8 mouse cellular contexts compared by ENCODE assay signal in the genomic region with DNA sequence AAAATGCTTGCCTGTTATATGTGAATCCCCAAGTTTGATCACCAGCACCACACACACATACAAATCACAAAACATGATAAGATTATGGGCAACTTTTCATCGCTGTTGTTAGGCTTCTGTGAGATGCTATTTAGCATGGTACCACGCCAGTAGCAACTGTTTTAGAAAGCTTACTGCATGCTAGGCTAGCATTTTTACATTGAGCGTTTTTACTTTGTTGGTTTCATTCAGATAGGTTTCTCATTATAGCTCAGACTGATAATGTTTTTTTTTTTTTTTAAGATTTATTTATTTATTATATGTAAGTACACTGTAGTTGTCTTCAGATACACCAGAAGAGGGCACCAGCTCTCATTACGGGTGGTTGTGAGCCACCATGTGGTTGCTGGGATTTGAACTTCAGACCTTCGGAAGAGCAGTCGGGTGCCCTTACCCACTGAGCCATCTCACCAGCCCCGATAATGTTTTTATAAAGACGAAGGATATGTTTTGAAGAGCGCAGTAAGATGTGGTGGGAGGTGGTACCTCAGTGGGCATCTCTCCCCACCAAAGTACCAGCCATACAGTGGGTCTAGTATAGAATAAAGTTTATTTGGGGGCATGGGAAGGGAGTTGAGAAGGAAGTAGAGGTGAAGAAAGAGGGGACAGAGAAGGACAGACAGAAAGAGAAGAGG. TPM values are rescaled to one million over a fixed set of nuclear protein-coding genes. Genes with fewer than 3 reads are reported as not detected.
DNase-seq lines count a peak whose midpoint lies in the region; ATAC-seq and TF ChIP-seq lines count a peak whose summit lies in the region.

No protein-coding gene starts in this region.

- peaks cover 7% of the 10 kb centered on the region; the same call in 1 of the 2 replicates for H3K79me2 ChIP-seq in MEL (ENCODE audit: control insufficient read depth, insufficient read depth, low read length, poor library complexity)

- peak overlapping the region; percentile 67 for H3K4me3 ChIP-seq in heart, embryonic 15.5 days
- peak overlapping the region; percentile 65 to 90; a peak in 3 of 4 replicates for H3K4me3 ChIP-seq in MEL (ENCODE audit: control insufficient read depth in 1 of 2, insufficient read depth in 1 of 2, low read depth in 2 of 2, low read length in 2 of 2)
- H3K4me3 ChIP-seq in hindbrain, embryonic 13.5 days, result peak overlapping the region; percentile 71
- peak overlapping the region; percentile 53 for H3K4me3 ChIP-seq in midbrain, embryonic 11.5 days (ENCODE audit: low read depth, low read length)

- H3K4me1 ChIP-seq in heart, embryonic 15.5 days (replicated peaks), result peaks cover 8% of the 10 kb centered on the region
- no peaks in the 10 kb centered on the region for H3K4me1 ChIP-seq in MEL (ENCODE audit: control insufficient read depth in 1 of 2, insufficient read depth in 2 of 2, low read length in 2 of 2)
- peaks cover 17% of the 10 kb centered on the region for H3K4me1 ChIP-seq in hindbrain, embryonic 13.5 days (replicated peaks)
- peaks cover 5% of the 10 kb centered on the region for H3K4me1 ChIP-seq in midbrain, embryonic 11.5 days (ENCODE audit: control insufficient read depth, insufficient read depth, low read length)

- DNase-seq in heart, postnatal 25 days (ENCODE audit: low spot score), result no peak
- no peak for DNase-seq in MEL (ENCODE audit: low read depth, low spot score)
- DNase-seq in midbrain, embryonic 11.5 days (ENCODE audit: low spot score, missing footprints), result peak; percentile 80
- no peak for DNase-seq in gastrocnemius, postnatal 25 days
- no peak for DNase-seq in spleen, adult 12 weeks (ENCODE audit: low spot score)
- no peak for DNase-seq in kidney, postnatal 10 days

- 58% methylated on average over 9 of the region's 9 CpGs for WGBS in heart, embryonic 15.5 days
- WGBS in hindbrain, embryonic 13.5 days, result 64% methylated on average over 9 of the region's 9 CpGs
- 66% methylated on average over 9 of the region's 9 CpGs for WGBS in midbrain, embryonic 11.5 days

- TF ChIP-seq CTCF in MEL (IDR thresholded peaks at IDR 0.05 in 2 of 3, conservative IDR thresholded peaks at IDR 0.05 in 1 of 3; ENCODE audit: control insufficient read depth in 1 of 3, insufficient read depth in 1 of 3, low read depth in 2 of 3, low read length in 3 of 3, poor library complexity in 1 of 3, severe bottlenecking in 1 of 3), result no peak

- H3K27me3 ChIP-seq in heart, embryonic 15.5 days, result no peaks in the 10 kb centered on the region
- no peaks in the 10 kb centered on the region for H3K27me3 ChIP-seq in MEL (ENCODE audit: control insufficient read depth in 1 of 2, insufficient read depth in 2 of 2, low read length in 2 of 2)
- H3K27me3 ChIP-seq in hindbrain, embryonic 13.5 days, result no peaks in the 10 kb centered on the region
- H3K27me3 ChIP-seq in midbrain, embryonic 11.5 days (ENCODE audit: control insufficient read depth, insufficient read depth, low read length), result no peaks in the 10 kb centered on the region

- no peak for TF ChIP-seq RAD21 in MEL (IDR thresholded peaks at IDR 0.05; ENCODE audit: low read depth, low read length)

- TF ChIP-seq EP300 in MEL (IDR thresholded peaks at IDR 0.05; ENCODE audit: low read depth in 1 of 2, low read length in 2 of 2), result no peak

- H3K27ac ChIP-seq in heart, embryonic 15.5 days, result no peak overlapping the region
- H3K27ac ChIP-seq in MEL (ENCODE audit: control insufficient read depth, low read depth, low read length), result no peak overlapping the region
- H3K27ac ChIP-seq in hindbrain, embryonic 13.5 days, result no peak overlapping the region; the same call in 1 of the 2 replicates
- H3K27ac ChIP-seq in midbrain, embryonic 11.5 days (ENCODE audit: low read depth, low read length), result no peak overlapping the region

- no peak for TF ChIP-seq POLR2A in MEL (IDR thresholded peaks at IDR 0.05; ENCODE audit: control insufficient read depth in 1 of 2, insufficient read depth in 1 of 2, low read depth in 1 of 2, low read length in 2 of 2, poor library complexity in 1 of 2)

- intact Hi-C loops in heart, postnatal 25 days (cut with DNase I), result no loop called here

- ATAC-seq in heart, embryonic 15.5 days (replicated peaks; ENCODE audit: insufficient number of reproducible peaks, insufficient read depth, low FRiP score, low read depth), result no peak
- no peak for ATAC-seq in hindbrain, embryonic 13.5 days (ENCODE audit: low FRiP score)
- ATAC-seq in midbrain, embryonic 11.5 days (ENCODE audit: low FRiP score), result no peak

- peaks cover 55% of the 10 kb centered on the region for H3K36me3 ChIP-seq in heart, embryonic 15.5 days
- H3K36me3 ChIP-seq in MEL (ENCODE audit: control insufficient read depth in 1 of 2, insufficient read depth in 2 of 2, low read length in 2 of 2), result peaks cover 0 to 6% of the 10 kb centered on the region in 2 experiments; a peak in 3 of 4 replicates
- peaks cover 53% of the 10 kb centered on the region for H3K36me3 ChIP-seq in hindbrain, embryonic 13.5 days
- peaks cover 12% of the 10 kb centered on the region; the same call in 1 of the 2 replicates for H3K36me3 ChIP-seq in midbrain, embryonic 11.5 days (ENCODE audit: control insufficient read depth, insufficient read depth, low read length)

- peak overlapping the region; percentile 87 for H3K4me2 ChIP-seq in heart, embryonic 15.5 days
- peak overlapping the region; percentile 91 for H3K4me2 ChIP-seq in hindbrain, embryonic 13.5 days
- H3K4me2 ChIP-seq in midbrain, embryonic 11.5 days, result peak overlapping the region; percentile 68

- no peaks in the 10 kb centered on the region for H3K9me3 ChIP-seq in heart, embryonic 15.5 days (replicated peaks)
- no peaks in the 10 kb centered on the region for H3K9me3 ChIP-seq in MEL (replicated peaks; ENCODE audit: insufficient read depth, low read length)
- no peaks in the 10 kb centered on the region for H3K9me3 ChIP-seq in hindbrain, embryonic 13.5 days
- H3K9me3 ChIP-seq in midbrain, embryonic 11.5 days (ENCODE audit: control insufficient read depth, low read length), result no peaks in the 10 kb centered on the region

- H3K9ac ChIP-seq in heart, embryonic 15.5 days, result peak overlapping the region; percentile 74
- peak overlapping the region; percentile 85 for H3K9ac ChIP-seq in MEL (ENCODE audit: control insufficient read depth, low read depth, low read length, poor library complexity, severe bottlenecking)
- peak overlapping the region; percentile 81 for H3K9ac ChIP-seq in hindbrain, embryonic 13.5 days
- peak overlapping the region; percentile 60; the same call in 1 of the 2 replicates for H3K9ac ChIP-seq in midbrain, embryonic 11.5 days (ENCODE audit: low read length)

TF ChIP-seq in MEL, 35 proteins besides CTCF, POLR2A, EP300 and RAD21 (continues in another document):
- no peak for TF ChIP-seq TAL1 (IDR thresholded peaks at IDR 0.05; ENCODE audit: low read length)

RNA-seq across cellular contexts. Expression of a gene that starts 1.1 kb away (rescaled TPM):
- polyA plus RNA-seq in heart, embryonic 15.5 days (2015; fragmentation: Nextera tagmentation; extraction: Ambion mirVana), result 59.2 and 60.6 TPM in 2 replicates
- 10 to 100 TPM; 68.3 to 70.1 TPM for total RNA-seq in heart, postnatal 25 days (2021)
- total RNA-seq in MEL (2012; rRNA removed), result 59.5 and 66.2 TPM in 2 replicates
- 10 to 100 TPM in 1 of 2 experiments, not detected in 1; 77.3 TPM for polyA plus RNA-seq in MEL (2012; ENCODE audit: insufficient read depth in 1 of 2, insufficient read length in 2 of 2, low read depth in 1 of 2, low replicate concordance in 2 of 2, missing spikeins in 1 of 2)
- polyA plus RNA-seq in hindbrain, embryonic 13.5 days (2015; fragmentation: Nextera tagmentation; extraction: Ambion mirVana), result 63.9 and 70.1 TPM in 2 replicates
- 73.9 and 84.5 TPM in 2 replicates for polyA plus RNA-seq in midbrain, embryonic 11.5 days (2014; fragmentation: Nextera tagmentation; extraction: Ambion mirVana)
- 10 to 100 TPM; 43.9 to 44.7 TPM for total RNA-seq in gastrocnemius, postnatal 25 days (2021)

RNA-seq across cellular contexts. Expression of a gene that starts 9.7 kb away (rescaled TPM):
- polyA plus RNA-seq in heart, embryonic 15.5 days (2015; fragmentation: Nextera tagmentation; extraction: Ambion mirVana), result 23.9 and 33.3 TPM in 2 replicates
- 10 to 100 TPM; 12.1 to 12.4 TPM for total RNA-seq in heart, postnatal 25 days (2021)
- total RNA-seq in MEL (2012; rRNA removed), result 61.4 and 71.8 TPM in 2 replicates
- 10 to 100 TPM in 1 of 2 experiments, not detected in 1; 45.0 TPM for polyA plus RNA-seq in MEL (2012; ENCODE audit: insufficient read depth in 1 of 2, insufficient read length in 2 of 2, low read depth in 1 of 2, low replicate concordance in 2 of 2, missing spikeins in 1 of 2)
- polyA plus RNA-seq in hindbrain, embryonic 13.5 days (2015; fragmentation: Nextera tagmentation; extraction: Ambion mirVana), result 40.1 and 40.7 TPM in 2 replicates
- polyA plus RNA-seq in midbrain, embryonic 11.5 days (2014; fragmentation: Nextera tagmentation; extraction: Ambion mirVana), result 53.9 and 54.8 TPM in 2 replicates
- total RNA-seq in gastrocnemius, postnatal 25 days (2021), result 1 to 10 TPM; 7.1 to 7.5 TPM

RNA-seq across cellular contexts. Expression of a gene that starts 10.1 kb away (rescaled TPM):
- 12.2 and 17.4 TPM in 2 replicates for polyA plus RNA-seq in heart, embryonic 15.5 days (2015; fragmentation: Nextera tagmentation; extraction: Ambion mirVana)
- 1 to 10 TPM; 6.0 to 6.1 TPM for total RNA-seq in heart, postnatal 25 days (2021)
- 8.9 and 10.9 TPM in 2 replicates for total RNA-seq in MEL (2012; rRNA removed)
- 10 to 100 TPM in 1 of 2 experiments, not detected in 1; 21.1 TPM for polyA plus RNA-seq in MEL (2012; ENCODE audit: insufficient read depth in 1 of 2, insufficient read length in 2 of 2, low read depth in 1 of 2, low replicate concordance in 2 of 2, missing spikeins in 1 of 2)
- polyA plus RNA-seq in hindbrain, embryonic 13.5 days (2015; fragmentation: Nextera tagmentation; extraction: Ambion mirVana), result 19.3 and 20.7 TPM in 2 replicates
- polyA plus RNA-seq in midbrain, embryonic 11.5 days (2014; fragmentation: Nextera tagmentation; extraction: Ambion mirVana), result 14.6 and 17.0 TPM in 2 replicates
- total RNA-seq in gastrocnemius, postnatal 25 days (2021), result 1 to 10 TPM; 4.0 to 4.2 TPM

RNA-seq across cellular contexts. Expression of a gene that starts 14.3 kb away (rescaled TPM):
- 134 and 161 TPM in 2 replicates for polyA plus RNA-seq in heart, embryonic 15.5 days (2015; fragmentation: Nextera tagmentation; extraction: Ambion mirVana)
- 100 to 1,000 TPM; 108 to 112 TPM for total RNA-seq in heart, postnatal 25 days (2021)
- total RNA-seq in MEL (2012; rRNA removed), result 505 and 519 TPM in 2 replicates
- 1,000 to 10,000 TPM in 1 of 2 experiments, 100 to 1,000 TPM in 1; 369 to 1,503 TPM for polyA plus RNA-seq in MEL (2012; ENCODE audit: insufficient read depth in 1 of 2, insufficient read length in 2 of 2, low read depth in 1 of 2, low replicate concordance in 2 of 2, missing spikeins in 1 of 2)
- 139 and 155 TPM in 2 replicates for polyA plus RNA-seq in hindbrain, embryonic 13.5 days (2015; fragmentation: Nextera tagmentation; extraction: Ambion mirVana)
- polyA plus RNA-seq in midbrain, embryonic 11.5 days (2014; fragmentation: Nextera tagmentation; extraction: Ambion mirVana), result 245 and 268 TPM in 2 replicates
- total RNA-seq in gastrocnemius, postnatal 25 days (2021), result 100 to 1,000 TPM; 167 to 171 TPM

RNA-seq across cellular contexts. Expression of a gene that starts 28.1 kb away (rescaled TPM):
- 4.1 and 20.1 TPM in 2 replicates for polyA plus RNA-seq in heart, embryonic 15.5 days (2015; fragmentation: Nextera tagmentation; extraction: Ambion mirVana)
- total RNA-seq in heart, postnatal 25 days (2021), result not detected
- 0.23 and 0.29 TPM in 2 replicates for total RNA-seq in MEL (2012; rRNA removed)
- 1 to 10 TPM in 1 of 2 experiments, not detected in 1; 1.2 TPM for polyA plus RNA-seq in MEL (2012; ENCODE audit: insufficient read depth in 1 of 2, insufficient read length in 2 of 2, low read depth in 1 of 2, low replicate concordance in 2 of 2, missing spikeins in 1 of 2)
- polyA plus RNA-seq in hindbrain, embryonic 13.5 days (2015; fragmentation: Nextera tagmentation; extraction: Ambion mirVana), result 145 and 148 TPM in 2 replicates
- polyA plus RNA-seq in midbrain, embryonic 11.5 days (2014; fragmentation: Nextera tagmentation; extraction: Ambion mirVana), result 539 and 540 TPM in 2 replicates
- total RNA-seq in gastrocnemius, postnatal 25 days (2021), result under 1 TPM in 1 of 2 experiments, not detected in 1; 0.31 TPM
